Mouse (Mus musculus) layer of hippocampus, postnatal 25 days (tissue): ENCODE results near the gene Tnks2. TPM values are rescaled to one million over a fixed set of nuclear protein-coding genes. Genes with fewer than 3 reads are reported as not detected.

Experiments used
- DNase-seq, 2 experiments: peaks; one replicate each; pipeline ENCODE4 v3.0.0; 2022; ENCODE audit warnings: mixed read lengths in 2 of 2, low spot score in 1 of 2; ENCODE audit errors: extremely low spot score in 1 of 2
- total RNA-seq, 2 experiments: library from RNA; stranded (reverse); gene quantifications; 2 replicates each; pipeline ENCODE4 v1.2.3; 2021

Tnks2 gene
- total RNA-seq, 2 experiments from 2014 or later = 129 to 131 TPM

GRCm38 (mm10) chr19:36887706-36888105 lies 53.7 kb downstream of the Tnks2 start:
- DNase-seq = no peak

GRCm38 (mm10) chr19:36891746-36892145 lies 57.7 kb downstream of the Tnks2 start:
- no peak for DNase-seq

GRCm38 (mm10) chr19:36896791-36897569 lies 62.9 kb downstream of the Tnks2 start:
- no peak for DNase-seq

- peak in 1 of 2 experiments; percentile 34 for DNase-seq
Measured at GRCm38 (mm10) chr19:36897778-36898177, 63.7 kb downstream of the Tnks2 start.

GRCm38 (mm10) chr19:36903377-36903776 lies 69.3 kb downstream of the Tnks2 start:
- DNase-seq = no peak

- peak; percentile 35 to 45 for DNase-seq
Measured at GRCm38 (mm10) chr19:36904211-36905007, 70.4 kb downstream of the Tnks2 start.

- DNase-seq = no peak
Measured at GRCm38 (mm10) chr19:36909150-36909549, 75.1 kb downstream of the Tnks2 start.

- DNase-seq = peak in 1 of 2 experiments; percentile 65
Measured at GRCm38 (mm10) chr19:36909676-36910292, 75.8 kb downstream of the Tnks2 start.

- peak in 1 of 2 experiments; percentile 18 for DNase-seq
Measured at GRCm38 (mm10) chr19:36910424-36911045, 76.5 kb downstream of the Tnks2 start.

- DNase-seq = no peak
Measured at GRCm38 (mm10) chr19:36913064-36913463, 79.0 kb downstream of the Tnks2 start.

- no peak for DNase-seq
Measured at GRCm38 (mm10) chr19:36916206-36916605, 82.2 kb downstream of the Tnks2 start.

- DNase-seq = no peak
Measured at GRCm38 (mm10) chr19:36916876-36917389, 82.9 kb downstream of the Tnks2 start.

- peak; percentile 71 to 80 for DNase-seq
Measured at GRCm38 (mm10) chr19:36918441-36919301, 84.6 kb downstream of the Tnks2 start.

GRCm38 (mm10) chr19:36919466-36919865 lies 85.4 kb downstream of the Tnks2 start, which contains the start of gene Fgfbp3:
Gene Fgfbp3 (minus strand): TSS chr19:36919615.
- no peak for DNase-seq

- no peak for DNase-seq
Measured at GRCm38 (mm10) chr19:36922015-36922414, 88.0 kb downstream of the Tnks2 start.

- DNase-seq = no peak
Measured at GRCm38 (mm10) chr19:36922936-36923335, 88.9 kb downstream of the Tnks2 start.

GRCm38 (mm10) chr19:36925671-36926552 lies 91.9 kb downstream of the Tnks2 start, which contains the start of gene Btaf1:
Gene Btaf1 (plus strand): TSS chr19:36926079.
- DNase-seq = peak; percentile 70 to 78

GRCm38 (mm10) chr19:36926553-36927236 lies 92.7 kb downstream of the Tnks2 start:
- DNase-seq = no peak
